Mouse (Mus musculus) CH12.LX (cell line): Measurements from ENCODE around the gene Ttll8. TPM values are rescaled to one million over a fixed set of nuclear protein-coding genes. Genes with fewer than 3 reads are reported as not detected.

Experiments
- DNase-seq: peaks from one replicate; pipeline ENCODE4 v3.0.0-alpha.2; 2013; ENCODE audit errors: extremely low read depth
- H3K27ac ChIP-seq: 2 replicates; pipeline ENCODE4 v1.5.1; 2012; ENCODE audit warnings: low read depth, mild to moderate bottlenecking, control low read depth, moderate library complexity; ENCODE audit not compliant: insufficient read depth
- H3K27me3 ChIP-seq: replicated peaks from 2 replicates; pipeline ENCODE3; 2012; ENCODE audit warnings: inconsistent platforms
- H3K36me3 ChIP-seq, 2 experiments: replicated peaks in 1 of 2; 2 replicates each; pipeline versions ENCODE3 to v1.6.1; 2012; ENCODE audit warnings: inconsistent platforms in 1 of 2, low read length in 1 of 2, mild to moderate bottlenecking in 1 of 2, mixed read lengths in 1 of 2, moderate library complexity in 1 of 2; ENCODE audit not compliant: control insufficient read depth in 1 of 2, insufficient read depth in 1 of 2
- H3K4me1 ChIP-seq, 2 experiments: 2 replicates each; pipeline ENCODE4 v1.6.1; 2012; ENCODE audit warnings: inconsistent platforms in 1 of 2, moderate library complexity in 1 of 2; ENCODE audit not compliant: insufficient read depth in 2 of 2, control insufficient read depth in 1 of 2
- H3K4me2 ChIP-seq: 2 replicates; pipeline ENCODE4 v1.6.1; 2012; ENCODE audit warnings: low read depth, mild to moderate bottlenecking, control low read depth; ENCODE audit not compliant: poor library complexity, insufficient read depth, severe bottlenecking
- H3K4me3 ChIP-seq, 3 experiments: fragments of 150-350 bp in 1 of 3; sonication (generic) in 1 of 3; replicated peaks in 1 of 3; 2 replicates each; pipeline versions ENCODE3 to v1.5.1; 2011 to 2012; ENCODE audit warnings: low read depth in 2 of 3, low read length in 2 of 3, mild to moderate bottlenecking in 2 of 3, moderate library complexity in 2 of 3, control low read depth in 1 of 3, improper control_type of control experiment in 1 of 3, inconsistent platforms in 1 of 3, mixed read lengths in 1 of 3; ENCODE audit not compliant: poor library complexity in 1 of 3
- H3K79me2 ChIP-seq: replicated peaks from 2 replicates; pipeline ENCODE4 v1.6.1; 2012; ENCODE audit warnings: mild to moderate bottlenecking, moderate library complexity; ENCODE audit not compliant: control insufficient read depth, poor library complexity, insufficient read depth, severe bottlenecking; ENCODE audit errors: extremely low read depth
- H3K9ac ChIP-seq: 2 replicates; pipeline ENCODE4 v1.6.1; 2012; ENCODE audit warnings: low read depth, mild to moderate bottlenecking, control low read depth, moderate library complexity; ENCODE audit not compliant: insufficient read depth
- H3K9me3 ChIP-seq: replicated peaks from 2 replicates; pipeline ENCODE3; 2012; ENCODE audit warnings: low read length, inconsistent platforms, mixed read lengths
- BHLHE40 ChIP-seq: IDR thresholded peaks from 2 replicates; pipeline ENCODE4 v1.6.1; 2011; ENCODE audit warnings: mild to moderate bottlenecking, low read depth, low read length, improper control_type of control experiment
- CHD1 ChIP-seq: IDR thresholded peaks from 2 replicates; pipeline ENCODE4 v1.6.1; 2012; ENCODE audit warnings: low read depth, low read length, improper control_type of control experiment, inconsistent platforms
- CHD2 ChIP-seq: IDR thresholded peaks from 2 replicates; pipeline ENCODE4 v1.6.1; 2011; ENCODE audit warnings: low read length, improper control_type of control experiment
- CTCF ChIP-seq, 2 experiments: IDR thresholded peaks in 1 of 2; conservative IDR thresholded peaks in 1 of 2; 2 replicates each; pipeline ENCODE4 v1.5.1; 2011 to 2012; ENCODE audit warnings: low read depth in 2 of 2, low read length in 2 of 2, improper control_type of control experiment in 1 of 2, inconsistent platforms in 1 of 2, mild to moderate bottlenecking in 1 of 2, moderate library complexity in 1 of 2
- E2F4 ChIP-seq: IDR thresholded peaks from 2 replicates; pipeline ENCODE4 v1.6.1; 2011; ENCODE audit warnings: low read depth, low read length, improper control_type of control experiment; ENCODE audit not compliant: insufficient replicate concordance
- ETS1 ChIP-seq: conservative IDR thresholded peaks from 2 replicates; pipeline ENCODE4 v1.6.1; 2012; ENCODE audit warnings: low read depth, mild to moderate bottlenecking, inconsistent platforms, low read length, improper control_type of control experiment, moderate library complexity
- GABPA ChIP-seq: IDR thresholded peaks from 2 replicates; pipeline ENCODE4 v1.6.1; 2012; ENCODE audit warnings: low read depth, low read length, improper control_type of control experiment, inconsistent platforms; ENCODE audit not compliant: insufficient replicate concordance
- HCFC1 ChIP-seq: IDR thresholded peaks from 2 replicates; pipeline ENCODE4 v1.6.1; 2012; ENCODE audit warnings: low read depth, mild to moderate bottlenecking, inconsistent platforms, low read length, improper control_type of control experiment
- JUN ChIP-seq: IDR thresholded peaks from 2 replicates; pipeline ENCODE4 v1.6.1; 2011; ENCODE audit warnings: low read depth, mild to moderate bottlenecking, low read length, improper control_type of control experiment, moderate library complexity; ENCODE audit not compliant: insufficient read depth
- KAT2A ChIP-seq: IDR thresholded peaks from 2 replicates; pipeline ENCODE4 v1.6.1; 2012; ENCODE audit warnings: low read length, improper control_type of control experiment, inconsistent platforms; ENCODE audit not compliant: insufficient replicate concordance
- MAX ChIP-seq: IDR thresholded peaks from 2 replicates; pipeline ENCODE4 v1.6.1; 2011; ENCODE audit warnings: low read length, improper control_type of control experiment
- MAZ ChIP-seq: IDR thresholded peaks from 2 replicates; pipeline ENCODE4 v1.6.1; 2012; ENCODE audit warnings: low read depth, mild to moderate bottlenecking, inconsistent platforms, low read length, improper control_type of control experiment, moderate library complexity
- MEF2A ChIP-seq: IDR thresholded peaks from 2 replicates; pipeline ENCODE4 v1.6.1; 2014; ENCODE audit warnings: low read depth, mild to moderate bottlenecking, inconsistent platforms, low read length, improper control_type of control experiment, borderline replicate concordance
- NELFE ChIP-seq: IDR thresholded peaks from 2 replicates; pipeline ENCODE4 v1.6.1; 2011; ENCODE audit warnings: low read depth, low read length, improper control_type of control experiment
- PAX5 ChIP-seq: IDR thresholded peaks from 2 replicates; pipeline ENCODE4 v1.6.1; 2012; ENCODE audit warnings: low read length, inconsistent platforms, mixed read lengths
- RAD21 ChIP-seq: IDR thresholded peaks from 2 replicates; pipeline ENCODE4 v1.6.1; 2011; ENCODE audit warnings: low read depth, mild to moderate bottlenecking, low read length, improper control_type of control experiment, moderate library complexity
- RCOR1 ChIP-seq: conservative IDR thresholded peaks from 2 replicates; pipeline ENCODE4 v1.6.1; 2012; ENCODE audit warnings: low read depth, mild to moderate bottlenecking, inconsistent platforms, low read length, improper control_type of control experiment
- SIN3A ChIP-seq: IDR thresholded peaks from 2 replicates; pipeline ENCODE4 v1.6.1; 2012; ENCODE audit warnings: low read length, improper control_type of control experiment, inconsistent platforms
- SMC3 ChIP-seq: IDR thresholded peaks from 2 replicates; pipeline ENCODE4 v1.6.1; 2011; ENCODE audit warnings: low read depth, low read length, improper control_type of control experiment
- TBP ChIP-seq: conservative IDR thresholded peaks from 2 replicates; pipeline ENCODE4 v1.6.1; 2011; ENCODE audit warnings: low read depth, low read length, improper control_type of control experiment
- UBTF ChIP-seq: IDR thresholded peaks from 2 replicates; pipeline ENCODE4 v1.6.1; 2012; ENCODE audit warnings: low read depth, mild to moderate bottlenecking, inconsistent platforms, low read length, improper control_type of control experiment, moderate library complexity
- USF1 ChIP-seq: IDR thresholded peaks from 2 replicates; pipeline ENCODE4 v1.6.1; 2014; ENCODE audit warnings: low read depth, mild to moderate bottlenecking, inconsistent platforms, low read length, improper control_type of control experiment
- ZKSCAN1 ChIP-seq: IDR thresholded peaks from 2 replicates; pipeline ENCODE4 v1.6.1; 2012; ENCODE audit warnings: low read depth, inconsistent platforms, low read length, improper control_type of control experiment, borderline replicate concordance
- dilution Hi-C: fragments of 300-500 bp; cut with MboI; formaldehyde crosslinking; loops from 2 replicates; pipeline ENCODE4 v1.14.3; 2020; ENCODE audit warnings: low sequenced_read_pairs; ENCODE audit not compliant: extremely low pct_unique_long_range_greater_than_20kb, extremely low pct_ligation_motif_present
- in situ Hi-C: fragments of 300-500 bp; cut with MboI; formaldehyde crosslinking; loops from 3 replicates; pipeline ENCODE4 v1.14.3; 2019; ENCODE audit warnings: low sequenced_read_pairs, low pct_ligation_motif_present, low pct_unique_long_range_greater_than_20kb, mixed read lengths
- polyA plus RNA-seq: library from polyadenylated mRNA; unstranded; fragments of >175 nt; gene quantifications from 2 replicates; pipeline ENCODE4 v1.2.1, GENCODE M21; 2012; ENCODE audit warnings: low read depth; ENCODE audit not compliant: insufficient read length
- total RNA-seq, 2 experiments: library from RNA; depleted of rRNA; stranded (reverse); fragments of 300-350 nt in 1 of 2; fragments of >200 nt in 1 of 2; gene quantifications; 2 replicates each; pipeline ENCODE4 v1.2.3; 2012 to 2014

The Ttll8 gene
- total and polyA plus RNA-seq, 3 experiments = not detected

GRCm38 (mm10) chr15:88842300-88842673 is 111.9 kb downstream of the Ttll8 start:
- Histone ChIP-seq H3K36me3 (no peaks in the 10 kb centered on the region), H3K79me2 (no peaks in the 10 kb centered on the region), H3K4me3 (no peak overlapping the region), H3K4me2 (no peak overlapping the region), H3K9ac (no peak overlapping the region), H3K27ac (no peak overlapping the region), H3K4me1 (peaks cover 6 to 15% of the 10 kb centered on the region in 2 experiments), H3K27me3 (peaks cover 68% of the 10 kb centered on the region), H3K9me3 (peaks cover 9% of the 10 kb centered on the region)
- in situ Hi-C loops = no loop called here
- no peak for DNase-seq
- dilution Hi-C loops = no loop called here
- TF ChIP-seq ZKSCAN1 (no peak), KAT2A (no peak), USF1 (no peak), BHLHE40 (no peak), CHD1 (no peak), CTCF (conservative IDR thresholded peaks at IDR 0.05 in 1 of 2, IDR thresholded peaks at IDR 0.05 in 1 of 2; ENCODE audit: low read depth in 2 of 2, low read length in 2 of 2) (no peak), E2F4 (no peak)

DNA sequence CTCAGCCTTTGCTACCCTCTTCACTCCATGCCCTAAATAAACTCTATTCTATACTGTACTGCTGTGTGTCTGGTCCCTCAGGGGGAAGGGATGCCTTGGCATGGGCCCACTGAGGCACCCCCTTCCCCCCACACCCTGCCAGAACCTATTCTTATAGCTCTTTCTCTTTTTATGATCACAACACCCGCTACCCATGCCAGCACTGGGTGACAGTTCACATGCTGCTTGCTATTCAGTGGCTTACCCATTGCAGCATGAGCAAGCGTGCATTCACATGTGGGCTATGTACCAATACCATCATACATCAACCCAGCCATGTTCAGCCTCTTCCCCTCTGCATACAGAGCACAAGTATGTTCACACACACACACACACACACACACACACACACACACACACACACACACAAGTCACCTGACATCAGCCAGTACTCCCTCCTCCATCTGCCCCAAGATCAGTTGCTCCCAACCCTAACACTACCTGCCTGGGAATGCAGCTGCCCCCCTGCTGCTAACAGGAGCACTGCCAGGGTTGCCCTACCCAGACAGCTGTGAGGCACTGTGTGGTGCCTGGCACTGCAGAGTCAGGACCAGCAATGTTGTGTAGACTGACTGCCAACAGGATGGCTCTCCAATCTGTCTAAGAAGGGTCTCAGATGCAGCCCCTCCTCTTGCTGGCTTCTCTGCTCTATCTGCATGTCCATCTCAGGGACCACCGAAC is 112.5 kb downstream of the Ttll8 start:
- Histone ChIP-seq H3K27me3 (peaks cover 68% of the 10 kb centered on the region), H3K4me2 (no peak overlapping the region), H3K9ac (no peak overlapping the region), H3K79me2 (no peaks in the 10 kb centered on the region), H3K9me3 (peaks cover 9% of the 10 kb centered on the region), H3K36me3 (no peaks in the 10 kb centered on the region), H3K27ac (no peak overlapping the region), H3K4me3 (no peak overlapping the region), H3K4me1 (peaks cover 6 to 19% of the 10 kb centered on the region in 2 experiments)
- TF ChIP-seq MAZ (no peak), RAD21 (no peak), ETS1 (no peak), JUN (no peak), SMC3 (no peak), SIN3A (no peak), CHD1 (no peak), CHD2 (no peak), KAT2A (no peak), NELFE (no peak), GABPA (no peak), TBP (no peak), HCFC1 (no peak), UBTF (no peak), MAX (no peak), PAX5 (no peak), MEF2A (no peak), ZKSCAN1 (no peak), RCOR1 (no peak)
- DNase-seq = no peak
- in situ Hi-C loops = no loop called here
- dilution Hi-C loops = no loop called here
